Mouse (Mus musculus): ENCODE measurements around the gene Zfp746.

DNA sequence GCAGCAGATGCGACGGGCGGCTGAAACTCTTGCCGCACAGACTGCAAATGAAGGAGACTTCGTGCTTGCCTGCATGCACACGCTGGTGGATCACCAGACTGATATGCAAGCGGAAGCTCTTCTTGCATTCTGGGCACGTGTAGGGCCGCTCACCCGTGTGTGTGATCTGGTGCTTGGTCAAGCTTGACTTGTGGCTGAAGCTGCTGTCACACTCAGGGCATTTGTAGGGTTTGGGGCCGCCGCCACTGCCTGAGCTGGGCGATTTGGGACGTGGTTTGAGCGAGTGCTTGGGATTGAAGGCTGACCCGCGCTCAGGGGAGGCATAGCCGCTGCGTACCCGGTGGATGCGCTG, 61.4 kb downstream of the Zfp746 start:
- no peak for TF ChIP-seq ZNF384 (IDR thresholded peaks at IDR 0.05; ENCODE audit: low read depth, low read length)
- no peak for TF ChIP-seq MAFK (IDR thresholded peaks at IDR 0.05; ENCODE audit: insufficient read depth, low read depth, low read length)

Data from ES-E14 (cell line).